Mouse (Mus musculus): ENCODE results near the gene Nkx2-3. TPM values are rescaled to one million over a fixed set of nuclear protein-coding genes. Genes with fewer than 3 reads are reported as not detected.

Gene Nkx2-3
- total RNA-seq, 2 experiments from 2014 or later: not detected

GRCm38 (mm10) chr19:43604492-43605120, 7.5 kb upstream of the Nkx2-3 start:
- no peak for DNase-seq
- intact Hi-C loops (cut with DNase I): loop anchor here (5.0 kb wide), 1 partner anchor 72 kb away; no protein-coding TSS in a partner anchor

GRCm38 (mm10) chr19:43605666-43606551, 6.2 kb upstream of the Nkx2-3 start:
- intact Hi-C loops (cut with DNase I): loop anchor here (5.0 kb wide), 1 partner anchor 74 kb away; no protein-coding TSS in a partner anchor
- DNase-seq: no peak

DNA sequence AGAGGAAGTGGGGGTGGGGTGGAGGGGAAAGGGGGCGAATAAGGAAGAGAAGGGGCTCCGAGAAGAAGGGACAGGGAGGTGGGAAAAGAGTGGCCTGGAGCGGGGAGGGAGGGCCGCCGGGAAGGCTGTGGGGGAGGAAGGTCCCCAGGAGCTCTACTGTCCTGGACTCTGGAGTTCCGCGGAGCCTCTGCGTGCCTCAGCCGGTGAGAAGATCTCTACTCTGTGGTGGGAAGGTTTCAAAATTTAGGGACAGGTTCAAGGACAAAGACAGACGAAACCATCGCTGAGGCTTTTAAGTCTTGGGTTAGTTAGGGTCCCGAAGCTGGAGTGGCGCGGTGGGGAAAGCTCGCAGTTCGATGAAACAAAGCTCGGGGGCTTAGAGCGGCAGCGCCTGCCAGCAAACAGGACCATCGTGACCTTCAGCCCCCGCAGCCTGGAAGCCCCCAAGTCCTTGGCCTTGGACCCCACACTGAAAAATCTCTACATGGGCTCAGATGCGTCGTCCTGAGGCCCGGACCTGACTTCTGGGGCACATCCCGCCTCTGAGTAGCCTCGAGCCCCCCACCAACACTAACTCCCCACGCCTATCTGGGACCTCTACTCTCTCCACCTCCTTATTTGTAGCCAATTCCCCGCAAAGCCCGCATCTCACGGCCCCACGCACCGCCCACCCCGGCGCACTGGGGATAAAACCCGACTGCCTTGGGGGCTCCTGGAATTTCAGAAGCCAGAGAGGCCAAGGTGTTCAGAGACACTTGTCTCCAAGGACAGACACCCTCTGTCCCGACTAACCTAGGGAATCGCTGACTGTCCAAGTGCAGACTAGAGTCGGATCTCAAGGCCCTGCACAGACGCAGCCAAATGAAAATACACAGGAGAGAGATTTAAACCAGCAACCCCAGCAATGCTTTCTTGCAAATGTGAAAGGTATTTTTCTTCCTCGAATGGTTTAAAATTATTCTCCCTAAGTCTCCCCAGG, 5.3 kb upstream of the Nkx2-3 start:
- intact Hi-C loops (cut with DNase I): loop anchor here (5.0 kb wide), 1 partner anchor 75 kb away; no protein-coding TSS in a partner anchor
- DNase-seq: no peak

- peak in 1 of 2 experiments; percentile 45 for DNase-seq
- intact Hi-C loops (cut with DNase I): loop anchor here (5.0 kb wide), 1 partner anchor 76 kb away; no protein-coding TSS in a partner anchor
These were observed 4.1 kb upstream of the Nkx2-3 start for GRCm38 (mm10) chr19:43607842-43608680.

- DNase-seq: peak in 1 of 2 experiments; percentile 23
- intact Hi-C loops (cut with DNase I): loop anchor here (5.0 kb wide), 1 partner anchor 77 kb away; no protein-coding TSS in a partner anchor
These were observed 3.2 kb upstream of the Nkx2-3 start for GRCm38 (mm10) chr19:43608711-43609457.

GRCm38 (mm10) chr19:43609458-43610330, 2.4 kb upstream of the Nkx2-3 start:
- no peak for DNase-seq
- intact Hi-C loops (cut with DNase I): loop anchor here (5.0 kb wide), 1 partner anchor 77 kb away; no protein-coding TSS in a partner anchor

GRCm38 (mm10) chr19:43610341-43610848, 1.7 kb upstream of the Nkx2-3 start:
- intact Hi-C loops (cut with DNase I): no loop called here

DNA sequence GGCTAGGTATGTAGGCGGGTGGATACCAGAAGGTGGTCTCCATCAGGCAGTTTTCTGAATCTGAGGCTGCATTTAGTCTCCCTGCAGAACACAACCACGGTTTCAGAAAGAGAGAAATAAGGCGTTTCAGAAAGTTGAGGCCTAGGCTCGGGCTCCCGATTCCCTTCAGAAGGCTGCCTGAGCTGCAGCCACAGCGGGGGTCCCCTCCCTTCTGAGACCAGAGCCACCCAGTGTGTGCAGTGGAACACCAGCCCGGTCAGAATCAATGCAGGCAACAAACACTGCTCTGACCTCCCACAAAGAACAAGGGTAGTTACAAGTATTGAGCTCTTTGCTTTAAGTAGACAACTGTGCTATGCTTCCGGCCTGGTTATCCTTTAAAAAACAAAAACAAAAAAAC, 1.0 kb upstream of the Nkx2-3 start:
- no peak for DNase-seq
- intact Hi-C loops (cut with DNase I): no loop called here

More at GRCm38 (mm10) chr19:43610341-43610848, 1.7 kb upstream of the Nkx2-3 start:
- DNase-seq: no peak

- intact Hi-C loops (cut with DNase I): no loop called here
- no peak for DNase-seq
These were observed 564 bp upstream of the Nkx2-3 start for GRCm38 (mm10) chr19:43611561-43611960.

GRCm38 (mm10) chr19:43612501-43612971, 411 bp downstream of the Nkx2-3 start:
- intact Hi-C loops (cut with DNase I): no loop called here
- DNase-seq: peak in 1 of 2 experiments; percentile 20

GRCm38 (mm10) chr19:43613293-43614130, 1.4 kb downstream of the Nkx2-3 start:
- intact Hi-C loops (cut with DNase I): no loop called here

DNA sequence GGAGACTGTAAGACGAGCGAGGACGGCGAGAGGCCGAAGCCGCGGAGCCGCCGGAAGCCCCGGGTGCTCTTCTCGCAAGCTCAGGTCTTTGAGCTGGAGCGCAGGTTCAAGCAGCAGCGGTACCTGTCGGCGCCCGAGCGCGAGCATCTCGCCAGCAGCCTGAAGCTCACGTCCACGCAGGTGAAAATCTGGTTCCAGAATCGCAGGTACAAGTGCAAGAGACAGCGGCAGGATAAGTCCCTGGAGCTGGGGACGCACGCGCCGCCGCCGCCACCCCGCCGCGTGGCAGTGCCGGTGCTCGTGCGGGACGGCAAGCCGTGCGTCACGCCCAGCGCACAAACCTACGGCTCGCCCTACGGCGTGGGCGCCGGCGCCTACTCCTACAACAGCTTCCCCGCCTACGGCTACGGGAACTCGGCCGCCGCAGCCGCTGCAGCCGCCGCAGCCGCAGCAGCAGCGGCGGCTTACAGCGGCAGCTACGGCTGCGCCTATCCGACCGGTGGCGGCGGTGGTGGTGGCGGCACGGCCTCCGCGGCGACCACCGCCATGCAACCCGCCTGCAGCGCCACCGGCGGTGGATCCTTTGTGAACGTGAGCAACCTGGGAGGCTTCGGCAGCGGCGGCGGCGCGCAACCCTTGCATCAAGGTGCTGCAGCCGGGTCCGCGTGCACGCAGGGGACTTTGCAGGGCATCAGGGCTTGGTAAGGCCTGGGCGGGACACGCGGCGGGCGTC, 2.4 kb downstream of the Nkx2-3 start:
- DNase-seq: peak in 1 of 2 experiments; percentile 37
- intact Hi-C loops (cut with DNase I): no loop called here

More at GRCm38 (mm10) chr19:43613293-43614130, 1.4 kb downstream of the Nkx2-3 start:
- DNase-seq: peak in 1 of 2 experiments; percentile 20

DNA sequence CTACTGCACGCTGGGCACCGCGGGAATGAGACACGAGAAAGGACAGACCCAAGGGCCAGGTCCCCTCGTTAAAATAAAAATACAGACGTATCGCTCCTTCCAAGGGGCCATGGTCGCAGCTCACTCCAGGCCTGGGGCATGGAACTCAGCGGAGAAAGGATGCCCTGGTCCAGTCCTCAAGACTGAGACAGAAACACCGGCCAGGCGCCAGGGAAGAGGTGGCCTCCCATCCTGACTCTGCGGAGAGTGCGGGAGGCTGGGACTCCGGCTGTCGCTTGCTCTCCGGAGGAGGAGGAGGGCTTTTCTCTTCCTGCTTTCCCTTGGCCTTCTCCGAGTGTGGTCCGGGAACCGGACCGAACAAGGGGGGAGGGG, 2.9 kb downstream of the Nkx2-3 start:
- DNase-seq: no peak
- intact Hi-C loops (cut with DNase I): no loop called here

GRCm38 (mm10) chr19:43615571-43616414, 3.7 kb downstream of the Nkx2-3 start:
- intact Hi-C loops (cut with DNase I): no loop called here
- peak in 1 of 2 experiments; percentile 18 for DNase-seq

DNA sequence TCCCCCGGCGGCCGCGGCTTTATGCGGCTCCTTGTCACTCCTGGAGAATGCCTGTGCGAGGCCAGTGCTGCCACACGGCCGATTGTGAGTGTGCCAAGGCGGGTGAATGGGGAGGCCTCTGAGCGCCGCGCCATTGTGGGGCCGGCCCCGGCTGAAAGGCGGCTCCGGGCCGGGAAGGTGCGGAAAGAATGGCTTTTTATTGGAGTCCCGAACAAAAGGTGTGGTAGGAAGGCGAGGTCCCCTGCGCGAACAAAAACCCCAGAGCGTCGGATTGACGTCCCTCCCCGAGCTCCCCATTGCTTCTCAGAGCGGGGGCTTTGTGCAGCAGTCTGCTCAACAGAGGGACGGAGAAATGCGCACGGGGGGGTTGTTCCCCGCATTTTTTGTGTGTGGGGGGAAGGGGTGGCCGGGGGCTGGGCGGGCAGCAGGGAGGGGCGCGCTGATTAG, 4.3 kb downstream of the Nkx2-3 start:
- intact Hi-C loops (cut with DNase I): no loop called here
- DNase-seq: peak in 1 of 2 experiments; percentile 23

Measured in heart, postnatal 10 days (tissue).